Mouse (Mus musculus): ENCODE results near the gene Zfp385b.

Gene Zfp385b

DNA sequence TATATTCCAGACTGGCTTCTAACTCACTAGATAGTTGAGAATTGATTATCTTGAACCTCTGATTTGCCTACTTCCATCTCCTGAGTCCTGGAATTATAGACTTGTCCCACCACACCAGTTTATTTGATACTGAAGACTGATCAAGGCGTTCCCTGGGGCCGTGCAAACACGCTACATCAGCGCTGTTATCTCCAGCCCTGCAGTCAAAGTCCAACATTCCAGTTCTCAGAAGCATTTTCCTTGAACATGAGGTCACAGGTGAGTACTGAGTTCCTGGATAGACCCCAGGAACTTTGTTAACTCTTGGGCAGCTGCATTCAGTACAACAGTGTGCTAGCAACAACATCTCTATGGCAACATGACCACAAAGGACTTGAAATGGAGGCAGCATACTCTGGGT lies 297.2 kb downstream of the Zfp385b start:
- no peak for DNase-seq (ENCODE audit: low spot score in 2 of 2)

DNA sequence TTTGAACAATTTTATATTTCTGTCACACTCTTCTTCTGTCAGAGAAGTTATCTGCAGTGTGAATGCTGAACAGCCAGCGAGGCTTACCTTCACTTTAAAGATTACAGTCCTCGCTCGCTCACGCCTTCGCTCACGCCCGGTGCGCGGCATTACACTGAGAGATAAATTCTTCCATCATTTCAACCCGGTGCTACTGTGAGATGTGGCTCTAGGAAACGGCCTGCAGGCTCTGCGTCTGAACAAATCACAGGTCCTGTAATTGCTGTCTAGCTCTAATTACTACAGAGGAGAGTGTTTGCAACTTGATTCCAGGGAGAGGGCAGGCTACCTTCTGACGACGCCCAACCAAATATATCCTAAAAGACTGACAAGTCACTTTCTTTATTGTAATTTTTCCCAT lies 300.1 kb downstream of the Zfp385b start:
- DNase-seq (ENCODE audit: low spot score in 2 of 2) = no peak

DNA sequence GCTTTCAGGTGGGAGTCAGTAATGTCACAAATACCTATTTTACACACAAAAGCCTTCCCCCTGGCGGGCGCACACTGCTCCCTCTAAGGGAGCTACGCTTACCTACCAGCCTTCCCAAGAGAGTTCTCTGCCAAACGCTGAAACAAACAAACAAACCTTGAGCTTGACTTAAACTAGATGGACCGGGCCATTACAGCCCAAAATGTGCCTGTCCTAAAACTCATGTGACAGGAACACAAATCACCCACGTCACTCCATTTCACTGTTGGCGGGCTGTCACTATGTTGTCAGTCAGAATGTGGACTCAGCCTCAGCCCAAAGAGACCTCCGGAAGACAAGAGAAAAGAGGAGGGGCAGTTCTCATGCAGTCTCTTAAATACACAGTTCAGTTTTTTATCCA lies 300.7 kb downstream of the Zfp385b start:
- no peak for DNase-seq (ENCODE audit: low spot score in 2 of 2)

DNA sequence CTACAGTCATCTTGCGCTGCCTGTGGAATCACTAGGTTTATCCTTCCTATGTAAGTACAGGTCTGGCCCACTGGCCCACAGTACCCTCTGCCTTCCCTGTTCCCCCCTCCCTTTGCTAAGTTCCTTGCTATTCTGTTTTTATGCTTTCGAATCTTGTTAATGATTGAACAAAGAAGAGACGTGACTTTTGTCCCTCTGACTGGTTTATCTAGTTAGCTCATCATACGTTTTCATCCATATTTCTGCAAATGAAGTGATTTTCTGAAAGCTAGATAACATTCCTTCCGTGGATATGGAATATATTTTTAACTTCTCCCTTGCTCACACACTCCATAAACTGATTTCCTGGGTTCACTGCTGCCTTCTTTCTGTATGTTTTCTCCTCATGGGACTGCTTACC lies 302.8 kb downstream of the Zfp385b start:
- DNase-seq (ENCODE audit: low spot score in 2 of 2) = no peak

- no peak for DNase-seq (ENCODE audit: low spot score in 2 of 2)
Measured at GRCm38 (mm10) chr2:77515654-77516053, 303.8 kb downstream of the Zfp385b start.

DNA sequence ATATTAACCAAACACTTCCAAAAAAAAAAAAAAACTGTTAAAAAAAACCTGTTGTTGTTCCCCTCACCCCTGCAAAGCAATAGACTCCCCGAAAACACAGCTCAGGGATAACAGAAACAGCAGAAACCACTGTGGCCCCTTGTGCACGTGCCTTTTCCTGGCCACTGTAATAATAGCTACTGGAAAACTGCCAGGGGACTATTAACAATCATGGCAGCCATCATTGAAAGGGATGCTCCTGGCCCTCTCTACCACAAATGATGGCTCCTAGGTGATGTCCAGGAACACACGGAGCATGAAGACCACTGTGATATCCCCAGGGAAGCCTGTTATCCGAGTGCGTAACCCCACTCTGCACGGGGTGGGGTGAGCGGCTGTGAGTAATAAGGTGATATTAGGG lies 304.4 kb downstream of the Zfp385b start:
- DNase-seq (ENCODE audit: low spot score in 2 of 2) = no peak

- DNase-seq (ENCODE audit: low spot score in 2 of 2) = no peak
Measured at GRCm38 (mm10) chr2:77514476-77514875, 305.0 kb downstream of the Zfp385b start.

DNA sequence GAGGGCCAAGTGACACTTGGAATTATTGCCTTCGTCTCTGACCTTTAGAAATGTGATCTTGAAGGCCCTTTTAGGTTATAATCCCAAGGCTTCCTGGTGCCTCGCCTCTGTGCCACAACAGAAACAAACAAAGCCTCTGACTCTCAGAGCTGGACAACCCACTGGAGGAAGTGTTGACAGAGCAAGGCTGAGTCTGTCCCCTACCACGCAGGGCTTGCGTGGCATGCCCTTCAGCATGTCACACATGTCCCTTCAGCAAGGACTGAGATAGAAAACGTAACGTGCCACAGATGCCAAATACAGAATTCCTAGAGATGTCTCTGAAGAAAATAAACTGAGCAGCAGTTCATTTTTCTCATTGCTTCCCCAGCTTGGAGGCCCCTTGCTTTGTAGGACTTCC lies 310.7 kb downstream of the Zfp385b start:
- no peak for DNase-seq (ENCODE audit: low spot score in 2 of 2)

DNA sequence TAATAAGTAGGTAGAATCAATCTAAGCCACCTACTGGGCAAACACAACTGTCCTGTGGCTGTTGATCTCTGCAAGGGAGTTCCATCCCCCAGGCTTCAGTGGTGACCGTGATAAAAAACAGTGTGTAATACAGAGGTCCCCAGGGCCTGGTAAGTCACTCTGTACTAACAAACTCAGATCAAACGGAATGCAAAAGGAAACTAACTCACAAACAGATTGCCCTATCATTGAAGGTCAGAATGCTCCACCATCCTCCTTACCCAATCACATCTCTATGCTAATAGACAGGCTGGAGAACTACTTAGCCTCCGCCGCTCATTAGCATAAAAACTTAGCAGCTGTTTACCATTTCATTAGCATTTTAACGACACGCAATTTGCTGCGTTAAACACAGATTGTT lies 313.1 kb downstream of the Zfp385b start:
- no peak for DNase-seq (ENCODE audit: low spot score in 2 of 2)

GRCm38 (mm10) chr2:77505614-77506013 lies 313.8 kb downstream of the Zfp385b start:
- DNase-seq (ENCODE audit: low spot score in 2 of 2) = no peak

DNA sequence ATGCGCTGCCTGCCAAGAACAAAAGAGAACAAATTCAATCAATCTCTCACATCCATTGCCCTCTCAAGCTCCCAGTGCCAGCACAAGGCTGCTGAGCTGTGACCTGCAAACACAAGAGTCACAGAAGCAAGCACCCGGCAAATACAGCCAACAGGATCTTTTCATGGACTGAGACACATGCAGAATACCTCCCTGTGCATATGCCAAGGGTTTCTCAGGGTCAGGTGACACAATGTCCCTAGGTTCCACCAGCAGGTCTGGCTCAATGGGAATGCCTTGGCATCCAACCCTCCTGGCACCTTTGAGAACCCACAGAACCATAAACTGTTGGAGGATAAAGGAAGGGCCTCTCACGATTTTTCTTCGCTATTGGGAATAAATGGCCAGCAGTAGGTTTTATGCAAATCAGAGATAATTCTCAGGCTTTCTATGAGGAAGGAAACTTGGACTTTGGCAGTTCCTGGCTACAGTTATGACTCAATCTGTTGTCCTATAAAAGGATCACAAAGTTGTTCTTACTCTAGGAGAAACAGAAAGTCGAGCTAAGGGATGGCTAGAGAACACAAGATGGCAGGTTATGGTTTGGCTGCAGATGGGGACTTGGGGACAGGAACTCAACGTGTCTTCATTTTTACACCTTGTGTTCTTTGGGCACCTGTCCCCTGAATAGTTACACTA lies 315.6 kb downstream of the Zfp385b start:
- no peak for DNase-seq (ENCODE audit: low spot score in 2 of 2)

GRCm38 (mm10) chr2:77503217-77503616 lies 316.2 kb downstream of the Zfp385b start:
- no peak for DNase-seq (ENCODE audit: low spot score in 2 of 2)

DNA sequence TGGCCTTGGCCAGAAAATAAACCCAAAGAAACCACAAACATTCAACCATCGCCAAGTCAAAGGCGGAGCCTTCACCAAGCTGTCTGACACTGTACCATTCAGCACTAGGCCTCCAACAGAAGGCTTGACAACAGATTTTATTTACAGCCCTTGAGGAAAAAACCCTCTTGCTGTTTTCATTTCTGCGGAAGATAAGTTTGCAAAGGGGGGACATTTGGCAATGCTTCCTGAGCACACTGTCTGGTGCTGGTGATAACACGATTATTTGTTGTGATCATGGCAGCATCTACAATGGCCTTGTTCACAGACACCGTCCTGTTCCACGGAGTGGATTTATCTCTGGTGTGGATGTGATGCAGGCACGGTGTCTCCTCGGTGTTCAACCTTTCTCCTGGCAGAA lies 317.0 kb downstream of the Zfp385b start:
- no peak for DNase-seq (ENCODE audit: low spot score in 2 of 2)

GRCm38 (mm10) chr2:77500480-77500879 lies 319.0 kb downstream of the Zfp385b start:
- DNase-seq (ENCODE audit: low spot score in 2 of 2) = no peak

DNA sequence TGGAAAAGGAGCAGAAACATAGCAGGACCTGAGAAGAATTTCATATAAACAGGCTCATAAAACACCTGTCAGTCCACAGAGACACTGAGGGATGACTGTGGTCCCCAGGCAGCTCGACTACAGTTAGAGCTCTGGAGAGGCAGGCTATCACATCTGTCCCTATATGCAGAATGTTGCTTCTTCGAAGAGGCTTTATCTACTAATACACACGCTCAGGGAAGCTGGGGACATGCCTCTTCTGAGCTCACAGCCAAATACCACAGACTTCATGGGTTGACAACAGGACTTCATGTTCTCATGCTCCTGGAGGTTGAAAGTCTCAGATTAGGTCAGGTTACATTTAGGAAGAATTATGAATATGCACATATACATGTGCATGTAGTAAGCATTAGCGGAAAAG lies 321.1 kb downstream of the Zfp385b start:
- DNase-seq (ENCODE audit: low spot score in 2 of 2) = no peak

DNA sequence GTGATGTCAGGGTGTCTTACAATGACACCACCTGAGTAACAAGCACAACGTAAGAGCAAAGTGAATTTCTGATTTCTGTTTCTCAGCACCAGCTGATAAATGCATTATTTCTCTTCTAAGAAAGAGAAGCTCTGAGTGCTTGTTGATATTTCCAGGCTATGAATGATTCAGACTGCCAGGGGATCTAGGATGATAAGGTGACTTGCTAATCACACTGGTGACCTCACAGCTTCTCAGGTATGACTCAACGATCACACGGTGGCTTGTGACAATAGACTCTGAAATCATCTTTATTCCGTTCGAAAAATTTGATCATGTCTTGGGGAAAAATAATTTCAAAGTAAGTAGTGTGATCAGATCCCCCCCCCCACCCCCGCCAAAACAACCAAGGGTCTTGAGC lies 321.5 kb downstream of the Zfp385b start:
- no peak for DNase-seq (ENCODE audit: low spot score in 2 of 2)

DNA sequence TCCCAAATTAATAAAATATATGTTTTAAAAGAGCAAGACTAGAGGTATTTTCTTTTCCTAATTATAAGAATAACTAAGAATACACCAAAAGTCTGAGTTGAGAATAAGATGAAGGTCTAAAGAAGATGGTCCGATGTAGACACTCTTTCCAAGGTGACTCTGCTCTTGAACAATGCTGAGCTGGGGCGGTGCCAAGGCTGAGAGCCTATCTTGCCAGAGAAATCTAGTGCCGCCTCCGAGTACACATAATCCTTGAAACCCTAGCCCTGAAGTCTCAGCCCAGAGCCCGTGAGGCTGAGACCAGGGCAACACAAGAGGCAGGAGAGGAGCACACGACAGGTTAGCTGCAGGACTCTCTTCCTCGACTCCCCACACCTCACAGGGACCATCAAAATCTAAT lies 323.4 kb downstream of the Zfp385b start:
- DNase-seq (ENCODE audit: low spot score in 2 of 2) = no peak

GRCm38 (mm10) chr2:77495344-77495743 lies 324.1 kb downstream of the Zfp385b start:
- DNase-seq (ENCODE audit: low spot score in 2 of 2) = no peak

GRCm38 (mm10) chr2:77493695-77494094 lies 325.7 kb downstream of the Zfp385b start:
- DNase-seq (ENCODE audit: low spot score in 2 of 2) = no peak

DNA sequence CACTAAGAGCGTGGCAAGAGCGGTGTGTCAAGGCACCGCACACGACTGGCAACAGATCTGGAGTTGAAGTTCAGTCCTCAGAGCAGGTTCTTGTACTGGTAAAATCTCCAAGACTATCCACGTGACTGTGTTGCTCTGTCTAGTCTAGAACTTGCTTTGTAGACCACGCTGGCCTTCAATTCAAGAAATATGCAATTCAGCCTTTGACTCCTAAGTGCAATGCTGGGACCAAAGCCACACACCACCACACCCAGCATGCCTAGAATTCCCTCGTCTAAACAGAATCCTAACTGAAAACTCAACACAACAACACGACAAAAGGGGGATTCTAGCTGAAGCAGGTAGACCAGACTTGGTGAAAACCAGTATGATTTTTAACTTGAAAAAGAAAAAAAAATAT lies 332.3 kb downstream of the Zfp385b start:
- DNase-seq (ENCODE audit: low spot score in 2 of 2) = no peak

DNA sequence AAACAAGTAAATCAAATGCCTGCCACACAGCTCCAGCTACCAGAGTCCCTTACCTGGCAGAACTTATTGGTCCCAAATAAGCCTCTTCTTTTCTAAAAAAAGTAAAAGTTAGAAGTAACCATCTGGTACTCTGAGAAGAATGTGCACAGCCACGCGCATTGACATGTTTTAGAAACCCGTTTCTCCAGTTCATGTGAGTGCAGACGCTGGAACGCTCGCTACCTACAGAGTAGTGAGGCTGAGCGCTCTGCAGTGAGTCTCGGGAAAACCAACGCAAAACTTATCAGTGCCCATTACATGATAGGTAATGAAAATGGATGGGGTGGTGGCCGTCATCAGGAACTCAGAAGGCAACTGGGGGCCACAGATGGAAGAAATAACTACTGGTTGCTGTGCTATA lies 338.2 kb downstream of the Zfp385b start:
- no peak for DNase-seq (ENCODE audit: low spot score in 2 of 2)

- DNase-seq (ENCODE audit: low spot score in 2 of 2) = no peak
Measured at GRCm38 (mm10) chr2:77477536-77477935, 341.9 kb downstream of the Zfp385b start.

DNA sequence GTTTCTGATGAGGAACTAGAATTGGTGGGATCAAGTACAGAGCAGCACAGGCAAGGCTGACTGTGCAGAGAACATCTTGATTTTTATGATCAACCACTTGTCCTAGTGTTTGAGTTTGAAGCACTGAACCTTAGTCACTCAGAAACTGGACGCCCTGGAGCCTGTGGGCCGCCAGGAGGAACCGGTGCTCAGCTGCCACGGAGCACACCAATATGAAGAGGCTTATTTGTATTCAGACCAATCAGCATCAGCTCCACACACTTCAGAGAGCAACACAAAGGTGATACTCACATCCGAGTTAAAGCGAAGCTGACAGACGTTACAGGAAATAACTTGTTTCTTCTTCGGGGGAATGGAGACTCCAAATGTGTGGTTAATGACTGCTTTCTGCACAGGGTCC lies 343.0 kb downstream of the Zfp385b start:
- DNase-seq (ENCODE audit: low spot score in 2 of 2) = no peak

- no peak for DNase-seq (ENCODE audit: low spot score in 2 of 2)
Measured at GRCm38 (mm10) chr2:77472254-77472837, 347.1 kb downstream of the Zfp385b start.
